Mouse (Mus musculus): Measurements from ENCODE around the gene Dync2li1.

Gene Dync2li1

DNA sequence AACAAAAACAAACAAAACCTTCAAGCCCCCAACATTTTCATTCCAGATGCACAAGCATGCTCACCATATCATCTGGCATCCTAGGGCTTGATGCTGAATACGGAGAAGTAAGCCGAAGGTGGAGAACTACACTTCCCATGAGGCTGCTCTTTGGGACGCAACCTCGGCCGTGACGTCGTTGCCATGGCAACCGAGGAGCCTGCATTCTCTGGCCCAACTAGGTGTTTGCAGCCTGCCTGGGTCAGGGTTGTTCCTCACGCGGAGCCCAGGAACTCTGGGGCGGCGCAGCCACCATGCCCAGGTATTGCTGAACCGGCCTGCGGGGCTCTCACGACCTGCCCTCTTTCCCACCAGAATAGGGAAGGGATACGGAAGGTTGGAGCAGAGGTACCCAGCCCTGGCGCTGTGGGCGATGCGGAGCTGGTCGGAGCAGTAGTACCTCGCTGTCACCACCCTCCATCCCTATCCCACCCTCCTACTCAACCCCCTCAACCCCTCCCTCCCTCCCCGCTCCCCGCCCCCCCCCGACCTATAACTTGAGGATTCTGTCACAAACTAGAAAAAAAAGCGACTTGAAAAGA lies at the start of gene Dync2li1:
Dync2li1 (plus strand) TSS at position 221 of the 581 bp plus-strand sequence.
- DNase-seq (ENCODE audit: low read depth), result peak; percentile 80

DNA sequence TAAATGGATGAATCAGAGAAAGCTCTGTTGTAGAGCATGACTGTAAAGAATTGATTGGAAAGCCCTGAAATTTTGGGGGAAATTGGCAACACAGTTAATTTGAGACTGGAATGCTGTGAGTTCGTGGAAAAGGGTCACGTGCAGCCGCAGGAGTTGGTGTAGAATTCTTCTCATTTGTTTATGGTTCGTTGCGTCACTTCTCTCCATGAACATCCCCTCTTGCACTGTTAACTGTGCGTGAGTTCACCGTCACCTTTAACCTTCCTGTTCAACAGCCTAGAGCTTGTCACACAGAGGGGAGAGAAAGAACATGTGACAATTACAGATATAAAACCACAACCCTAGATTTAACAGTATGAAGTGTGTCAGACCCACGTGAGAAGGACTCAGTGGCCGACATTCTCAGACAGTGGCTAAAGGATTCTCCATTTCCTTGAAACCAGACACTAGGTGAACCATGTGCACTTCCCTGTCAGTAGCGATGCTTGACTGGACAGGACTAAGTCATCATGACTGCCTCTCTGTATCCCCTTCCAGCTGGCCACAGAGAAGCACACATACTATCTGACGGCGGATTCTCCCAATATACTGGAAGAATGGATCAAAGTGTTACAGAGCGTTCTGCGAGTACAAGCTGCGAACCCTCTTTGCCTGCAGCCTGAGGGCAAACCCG lies 49.5 kb upstream of the Dync2li1 start:
- no peak for DNase-seq (ENCODE audit: low read depth)

- DNase-seq (ENCODE audit: low read depth), result no peak
These were observed 47.0 kb upstream of the Dync2li1 start for GRCm38 (mm10) chr17:84579249-84579648.

- DNase-seq (ENCODE audit: low read depth), result no peak
These were observed 46.5 kb upstream of the Dync2li1 start for GRCm38 (mm10) chr17:84579817-84580216.

GRCm38 (mm10) chr17:84580821-84581220 lies 45.5 kb upstream of the Dync2li1 start:
- no peak for DNase-seq (ENCODE audit: low read depth)

DNA sequence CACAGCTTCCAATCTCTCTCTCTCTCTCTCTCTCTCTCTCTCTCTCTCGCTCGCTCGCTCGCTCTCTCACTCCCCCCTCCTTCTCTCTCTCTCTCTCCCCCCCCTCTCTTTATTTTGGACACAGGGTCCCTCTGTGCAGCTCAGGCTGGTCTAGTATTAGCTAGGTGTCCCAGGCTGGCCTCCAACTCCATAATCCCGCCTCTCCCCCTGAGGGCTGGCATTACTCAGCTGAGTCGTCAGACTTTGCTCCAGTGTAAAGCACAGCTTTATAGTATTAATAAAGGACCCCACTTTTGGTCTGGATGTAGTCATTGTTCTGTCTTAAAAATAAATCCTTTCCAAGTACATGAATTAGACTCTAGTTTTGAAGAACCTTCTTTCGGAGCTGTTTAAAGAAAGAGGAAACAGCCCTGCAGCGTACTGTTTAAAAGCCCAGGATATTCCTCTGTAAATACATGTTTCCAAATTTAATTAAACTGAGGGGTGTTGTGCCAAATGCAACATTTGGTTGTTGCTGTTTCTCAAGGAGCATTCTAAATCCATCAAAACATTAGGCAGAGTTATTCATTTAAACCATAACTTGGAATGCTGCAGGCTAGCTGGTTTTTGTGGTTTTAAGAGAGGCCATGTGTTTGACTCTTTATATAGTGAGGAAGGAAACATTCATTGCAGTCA lies 44.4 kb upstream of the Dync2li1 start:
- DNase-seq (ENCODE audit: low read depth), result no peak

DNA sequence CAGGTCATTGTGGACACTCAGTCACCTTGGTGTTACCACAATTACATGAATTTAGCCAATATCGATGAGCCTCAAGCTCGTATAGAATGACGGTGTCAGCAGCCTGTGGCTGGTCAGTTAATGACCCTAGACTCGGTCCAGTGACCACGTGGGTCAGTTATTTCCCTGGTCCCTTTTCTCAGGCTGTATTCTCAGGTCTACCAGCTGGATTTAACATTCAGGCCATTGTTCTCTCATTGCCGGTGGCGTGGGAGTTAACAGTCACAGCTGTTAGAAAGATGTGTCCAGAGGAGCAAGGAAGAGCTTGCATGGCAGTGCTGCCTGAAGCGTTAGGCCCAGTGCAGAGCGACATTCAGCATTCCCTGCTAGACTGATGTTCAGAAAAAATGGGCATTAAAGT lies 42.2 kb upstream of the Dync2li1 start:
- no peak for DNase-seq (ENCODE audit: low read depth)

DNA sequence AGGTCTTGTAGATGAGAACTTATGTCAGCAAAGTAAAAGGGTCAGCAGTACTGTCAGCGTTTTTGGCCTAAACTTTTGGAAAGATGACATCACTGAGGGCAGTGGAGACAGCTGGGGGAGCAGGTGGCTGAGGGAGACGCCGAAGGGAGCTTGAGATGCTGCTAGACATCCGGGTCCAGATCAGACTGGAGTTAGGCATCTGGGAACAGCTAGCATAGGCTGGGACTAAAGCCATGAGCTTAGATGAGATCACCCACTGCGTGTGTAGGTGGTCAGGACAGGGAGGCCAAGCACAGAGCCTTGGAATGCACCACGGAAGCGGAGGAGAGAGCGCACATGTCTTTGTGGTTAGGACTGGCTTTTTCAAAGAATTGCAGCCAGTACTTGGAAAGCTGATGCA lies 41.2 kb upstream of the Dync2li1 start:
- DNase-seq (ENCODE audit: low read depth), result no peak

GRCm38 (mm10) chr17:84590065-84590464 lies 36.2 kb upstream of the Dync2li1 start:
- no peak for DNase-seq (ENCODE audit: low read depth)

DNA sequence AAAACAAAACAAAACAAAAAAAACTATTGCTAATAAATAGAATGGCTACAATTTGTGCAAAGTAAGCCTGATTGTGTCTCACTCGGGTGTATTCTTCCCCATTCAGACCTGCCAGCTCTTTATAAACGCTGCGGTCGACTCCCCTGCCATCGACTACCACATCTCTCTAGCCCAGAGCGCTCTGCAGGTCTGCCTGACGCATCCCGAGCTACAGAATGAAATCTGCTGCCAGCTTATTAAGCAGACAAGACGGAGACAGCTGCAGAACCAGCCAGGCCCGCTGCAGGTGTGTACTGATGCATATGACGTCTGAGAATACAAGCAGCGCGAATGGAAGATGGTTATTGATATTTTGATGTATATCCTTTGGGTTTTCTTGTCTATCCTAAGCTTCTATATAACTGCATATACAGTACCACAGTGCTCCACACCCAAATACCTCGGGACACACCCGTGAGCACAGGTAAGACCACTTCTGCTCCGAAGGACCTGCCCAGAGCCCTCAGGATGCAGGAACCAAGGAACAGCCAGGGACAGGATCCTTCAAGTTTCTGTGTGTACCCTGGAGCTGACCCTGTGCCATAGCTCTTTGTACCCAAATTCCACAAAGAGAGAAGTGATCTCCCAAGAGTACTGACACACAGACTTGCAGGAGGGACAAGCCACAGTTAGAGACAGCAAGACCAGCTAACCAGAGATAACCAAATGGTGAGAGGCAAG lies 34.7 kb upstream of the Dync2li1 start:
- no peak for DNase-seq (ENCODE audit: low read depth)

DNA sequence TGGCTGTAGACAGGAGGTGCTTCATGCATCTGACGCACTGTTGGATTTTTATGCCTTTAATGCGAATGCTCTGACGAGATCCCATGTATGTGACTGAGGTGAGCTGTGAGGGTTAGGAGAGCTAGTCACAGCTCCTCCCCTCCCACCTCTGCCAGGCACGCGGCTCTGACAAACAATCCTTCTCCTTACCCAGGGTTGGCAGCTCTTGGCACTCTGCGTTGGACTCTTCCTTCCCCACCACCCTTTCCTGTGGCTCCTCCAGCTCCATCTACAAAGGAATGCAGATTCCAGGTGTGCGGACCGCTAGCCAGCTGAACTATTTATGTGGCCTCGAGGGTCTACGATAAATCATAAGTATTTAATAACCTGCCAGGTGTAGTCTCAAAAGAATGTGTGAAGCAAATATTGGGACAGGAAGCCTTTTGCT lies 30.3 kb upstream of the Dync2li1 start:
- no peak for DNase-seq (ENCODE audit: low read depth)

DNA sequence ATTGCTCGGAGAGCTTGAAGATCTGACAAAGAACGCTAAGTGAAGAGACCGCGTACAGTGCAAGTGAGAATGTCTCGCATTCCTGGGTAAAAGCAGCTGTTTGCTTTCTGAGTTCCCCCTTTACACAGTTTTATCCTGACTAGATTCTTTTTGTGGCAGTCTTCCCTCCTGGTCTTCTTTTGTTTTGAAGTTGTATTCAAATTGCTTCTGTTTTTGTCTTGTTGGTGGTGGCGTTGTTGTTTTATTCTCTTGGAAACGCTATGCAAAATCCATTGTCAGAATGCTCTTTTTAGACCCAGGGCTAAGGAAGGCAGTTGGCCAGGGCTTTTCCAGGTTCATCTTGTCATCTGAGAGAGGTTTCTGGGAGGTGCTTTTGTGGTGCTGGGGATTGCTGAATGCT lies 29.8 kb upstream of the Dync2li1 start:
- DNase-seq (ENCODE audit: low read depth), result no peak

DNA sequence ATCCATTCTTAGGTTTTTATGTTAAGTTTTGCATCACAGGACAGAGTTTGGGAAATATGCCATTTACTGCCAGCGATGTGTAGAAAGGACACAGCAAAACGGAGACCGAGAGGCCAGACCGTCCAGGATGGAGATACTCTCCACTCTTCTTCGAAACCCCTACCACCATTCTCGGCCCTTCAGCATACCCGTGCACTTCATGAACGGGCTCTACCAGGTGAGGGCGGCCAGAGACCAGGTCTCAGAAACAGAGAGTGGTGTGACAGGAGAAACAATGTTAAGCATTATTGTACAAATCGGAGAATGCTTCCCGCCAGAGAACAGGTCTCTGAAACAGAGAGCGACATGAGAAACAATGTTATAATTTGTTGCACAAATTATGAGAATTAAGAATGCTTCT lies 28.4 kb upstream of the Dync2li1 start:
- DNase-seq (ENCODE audit: low read depth), result no peak

GRCm38 (mm10) chr17:84598928-84599327 lies 27.4 kb upstream of the Dync2li1 start:
- no peak for DNase-seq (ENCODE audit: low read depth)

DNA sequence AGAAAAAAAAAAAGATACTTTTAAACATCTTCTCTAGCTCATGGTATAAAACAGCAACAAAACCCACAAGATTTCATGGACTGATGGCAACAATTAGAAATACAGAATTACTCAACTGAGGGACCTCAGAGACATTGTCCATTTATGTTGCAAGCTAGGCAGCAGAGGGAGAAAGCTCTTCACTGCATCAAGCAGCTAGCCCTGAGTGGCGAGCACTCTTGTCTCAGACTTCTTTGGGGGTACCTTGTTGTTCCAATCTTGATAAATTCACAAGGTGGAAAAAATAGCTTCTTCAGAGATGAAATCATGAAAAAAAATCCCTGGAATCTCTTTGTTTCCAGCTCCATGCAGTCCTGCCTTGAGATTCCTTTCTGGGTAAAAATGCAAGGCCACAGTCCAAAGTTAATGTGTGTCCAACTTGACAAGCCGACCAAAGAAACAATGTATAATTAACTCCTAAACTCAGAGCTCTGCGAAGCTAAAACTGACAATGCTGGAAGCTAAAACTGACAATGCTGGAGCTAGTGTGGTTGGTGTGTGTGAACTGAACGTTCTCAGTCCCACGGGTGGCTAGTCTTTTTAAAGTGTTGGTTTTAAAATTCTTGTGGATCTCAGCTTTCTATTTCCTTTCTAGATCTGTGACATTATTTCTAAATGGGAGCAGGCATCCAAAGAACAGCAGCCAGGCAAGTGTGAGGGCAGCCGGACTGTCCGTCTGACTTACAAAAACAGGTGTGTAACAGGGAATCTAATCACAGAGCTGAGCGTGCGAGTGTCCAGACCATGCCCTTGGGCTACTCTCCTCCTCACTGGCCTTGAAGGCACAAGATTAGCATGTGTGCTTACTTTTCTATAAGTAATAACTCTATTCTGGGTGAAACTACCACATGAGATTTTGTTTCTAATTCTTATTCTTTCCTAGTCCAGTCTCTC lies 26.0 kb upstream of the Dync2li1 start:
- no peak for DNase-seq (ENCODE audit: low read depth)

- no peak for DNase-seq (ENCODE audit: low read depth)
These were observed 24.5 kb upstream of the Dync2li1 start for GRCm38 (mm10) chr17:84601805-84602204.

- DNase-seq (ENCODE audit: low read depth), result no peak
These were observed 23.1 kb upstream of the Dync2li1 start for GRCm38 (mm10) chr17:84603202-84603627.

- no peak for DNase-seq (ENCODE audit: low read depth)
These were observed 22.4 kb upstream of the Dync2li1 start for GRCm38 (mm10) chr17:84603709-84604420.

- DNase-seq (ENCODE audit: low read depth), result no peak
These were observed 19.3 kb upstream of the Dync2li1 start for GRCm38 (mm10) chr17:84606976-84607375.

GRCm38 (mm10) chr17:84607617-84608016 lies 18.7 kb upstream of the Dync2li1 start:
- no peak for DNase-seq (ENCODE audit: low read depth)

GRCm38 (mm10) chr17:84608606-84609005 lies 17.7 kb upstream of the Dync2li1 start:
- no peak for DNase-seq (ENCODE audit: low read depth)
